Mouse (Mus musculus): ENCODE results near the gene 2300009A05Rik.

2300009A05Rik gene

DNA sequence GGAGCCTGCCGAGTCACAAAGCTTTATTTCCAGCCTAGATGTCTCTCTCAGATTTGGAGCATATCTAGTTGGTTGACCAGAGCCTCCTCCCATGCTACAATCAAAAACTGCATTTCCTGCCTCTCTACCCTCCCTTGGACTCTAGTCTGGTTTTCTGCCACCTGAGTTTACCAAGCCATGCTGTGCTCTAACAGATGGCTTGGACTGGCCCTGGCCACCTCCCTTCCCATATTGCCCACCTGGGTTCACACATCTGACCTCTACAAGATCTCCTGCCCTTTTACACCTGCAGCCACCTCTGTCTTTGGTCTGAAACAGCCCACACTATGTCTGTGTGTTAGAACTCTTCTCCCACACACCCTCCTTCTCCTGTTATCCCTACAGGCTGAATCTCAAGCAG, 50.9 kb downstream of the 2300009A05Rik start:
- DNase-seq (ENCODE audit: low spot score in 2 of 2), result no peak

- no peak for DNase-seq (ENCODE audit: low spot score in 2 of 2)
Measured at GRCm38 (mm10) chr9:63346029-63346428, 53.0 kb downstream of the 2300009A05Rik start.

Data from spleen, postnatal 10 days (tissue).